Mouse (Mus musculus) spleen, adult 2 months (tissue): ENCODE data around the gene Grm2.

Experiments
- CTCF ChIP-seq: fragments of 200-500 bp; IDR thresholded peaks from 2 replicates; pipeline ENCODE4 v1.5.1; 2011; ENCODE audit warnings: mild to moderate bottlenecking, inconsistent platforms; ENCODE audit not compliant: insufficient read depth, insufficient read length, insufficient replicate concordance; ENCODE audit errors: extremely low read depth
- POLR2A ChIP-seq: fragments of 200-500 bp; IDR thresholded peaks from 2 replicates; pipeline ENCODE4 v1.6.1; 2011; ENCODE audit warnings: low read depth, low read length, inconsistent platforms

- TF ChIP-seq CTCF: no peak
- no peak for TF ChIP-seq POLR2A
Observed at GRCm38 (mm10) chr9:106681026-106681425, 25.1 kb upstream of the Grm2 start.
